Mouse (Mus musculus) right cerebral cortex, postnatal 4 days (tissue): ENCODE data around the gene Camkk1.

Experiments
- DNase-seq: peaks from one replicate; pipeline ENCODE4 v3.0.0-alpha.2; 2022

Camkk1 gene

DNA sequence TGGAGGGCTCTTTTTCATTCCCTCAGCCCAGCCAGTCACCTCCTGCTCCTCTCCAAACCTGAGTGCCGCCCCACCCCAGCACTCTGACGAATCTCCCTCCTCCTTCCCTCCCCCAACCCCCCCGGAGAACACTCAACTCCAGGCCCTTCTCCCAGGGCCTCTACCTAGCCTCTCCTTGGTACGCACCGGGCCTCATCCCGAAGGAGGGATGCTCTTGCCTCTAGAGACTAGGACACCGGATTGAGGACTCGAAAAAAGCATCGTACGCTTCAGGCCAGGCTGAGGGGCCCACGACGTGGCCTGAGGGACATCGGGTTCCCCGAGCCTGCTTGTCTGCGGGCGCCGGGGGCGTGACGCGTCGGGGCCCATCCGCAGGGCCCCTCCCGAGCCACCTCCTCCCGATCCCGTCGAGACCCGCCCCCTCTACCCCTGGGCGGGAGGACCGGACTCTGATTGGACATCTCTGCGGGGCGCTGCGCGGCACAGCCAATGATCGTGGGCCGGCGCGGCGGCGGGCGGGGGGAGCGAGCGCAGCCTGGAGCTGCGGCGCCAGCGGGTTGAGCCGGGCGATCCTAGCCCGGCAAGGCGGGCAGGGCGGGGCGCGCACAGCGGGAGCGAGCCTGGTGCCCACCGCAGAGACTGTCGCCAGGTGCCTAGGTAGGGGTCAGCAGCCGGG lies at the start of gene Camkk1:
Gene Camkk1, plus strand, starts transcription at position 538 of the 676 bp plus-strand sequence.
- peak; percentile 93 for DNase-seq

DNA sequence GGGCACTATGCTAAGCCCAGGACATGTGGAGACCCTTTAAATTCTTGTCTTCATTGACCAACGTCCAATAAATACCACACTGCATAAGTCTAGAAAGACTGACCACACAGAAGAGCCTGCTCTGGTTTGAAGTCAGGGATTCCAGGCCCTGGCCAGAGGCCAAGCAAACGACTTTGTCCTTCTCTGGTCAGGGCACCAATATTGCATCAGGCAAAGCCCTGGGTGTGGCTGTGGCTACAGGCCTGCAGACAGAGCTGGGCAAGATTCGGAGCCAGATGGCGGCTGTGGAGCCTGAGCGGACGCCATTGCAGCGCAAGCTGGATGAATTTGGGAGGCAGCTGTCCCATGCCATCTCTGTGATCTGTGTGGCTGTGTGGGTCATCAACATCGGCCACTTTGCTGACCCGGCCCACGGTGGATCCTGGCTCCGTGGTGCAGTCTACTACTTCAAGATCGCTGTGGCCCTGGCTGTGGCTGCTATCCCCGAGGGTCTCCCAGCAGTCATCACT lies 43.8 kb upstream of the Camkk1 start:
- DNase-seq = no peak

DNA sequence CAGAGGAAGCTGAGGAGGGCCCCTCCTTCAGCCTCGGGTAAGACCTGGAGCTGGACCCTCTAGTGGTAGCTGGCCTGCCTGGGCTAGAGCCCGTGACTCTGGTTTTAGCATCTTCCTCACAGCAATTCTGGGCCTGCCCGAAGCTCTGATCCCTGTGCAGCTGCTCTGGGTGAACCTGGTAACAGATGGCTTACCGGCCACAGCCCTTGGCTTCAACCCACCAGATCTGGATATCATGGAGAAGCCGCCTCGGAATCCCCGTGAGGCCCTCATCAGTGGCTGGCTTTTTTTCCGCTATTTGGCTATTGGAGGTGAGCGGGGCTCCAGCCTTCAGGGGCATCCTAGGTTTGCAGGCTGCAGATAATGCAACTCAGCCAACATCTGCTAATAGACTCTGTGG lies 36.3 kb upstream of the Camkk1 start:
- no peak for DNase-seq

DNA sequence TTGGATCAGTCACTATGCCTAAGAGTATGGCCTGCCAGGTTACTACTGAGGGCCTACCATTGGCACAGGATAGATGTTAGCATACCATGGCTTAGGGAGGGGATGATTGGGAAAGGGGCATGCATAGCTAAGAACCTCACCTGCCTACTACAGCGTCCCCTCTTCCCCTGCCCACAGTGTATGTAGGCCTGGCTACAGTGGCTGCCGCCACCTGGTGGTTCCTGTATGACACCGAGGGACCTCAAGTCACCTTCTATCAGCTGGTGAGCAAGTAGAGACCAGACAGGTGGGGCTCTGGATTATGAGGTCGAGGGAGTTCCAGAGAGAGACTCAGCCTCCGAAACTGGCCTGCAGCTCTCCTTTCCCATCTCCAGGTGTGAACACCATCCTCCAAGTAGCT lies 35.5 kb upstream of the Camkk1 start:
- DNase-seq = no peak

DNA sequence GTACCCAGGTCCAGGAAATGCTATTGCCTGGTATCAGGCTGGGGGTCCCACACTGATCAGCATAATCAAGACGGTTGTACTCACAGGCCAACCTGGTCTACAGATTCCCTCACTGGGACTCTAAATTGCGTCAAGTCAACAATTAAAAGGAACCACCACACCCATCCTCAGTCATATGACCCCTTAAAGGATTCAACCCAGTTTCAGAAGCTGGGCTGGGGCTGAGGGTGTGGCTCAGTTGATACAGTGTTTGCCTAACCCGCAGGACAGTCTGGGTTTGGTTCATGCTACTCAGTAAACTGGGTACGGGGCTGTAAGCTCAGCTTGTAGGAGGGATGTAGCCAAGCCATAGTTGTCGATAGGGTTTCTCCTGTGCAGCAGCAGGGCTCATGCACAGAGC lies 32.1 kb upstream of the Camkk1 start:
- no peak for DNase-seq

DNA sequence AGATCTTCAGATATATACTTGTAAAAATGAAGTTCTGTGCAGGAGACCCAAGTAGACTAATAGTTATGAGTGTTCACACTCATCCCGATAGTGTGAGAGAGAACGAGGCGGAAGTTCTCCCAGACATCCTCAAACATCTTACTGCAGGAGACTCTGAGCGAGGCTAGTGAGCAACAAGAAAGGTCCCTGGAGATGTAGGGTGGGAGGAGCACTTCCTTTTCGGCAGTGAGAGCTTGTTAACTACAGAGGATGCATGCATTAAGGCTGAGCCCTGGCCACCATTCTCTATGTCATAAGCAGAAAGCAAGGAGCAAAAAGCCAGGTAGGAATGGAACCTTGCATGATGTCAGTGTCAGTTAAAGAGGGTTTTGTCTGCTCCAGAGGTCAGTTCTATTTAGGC lies 31.6 kb upstream of the Camkk1 start:
- no peak for DNase-seq

DNA sequence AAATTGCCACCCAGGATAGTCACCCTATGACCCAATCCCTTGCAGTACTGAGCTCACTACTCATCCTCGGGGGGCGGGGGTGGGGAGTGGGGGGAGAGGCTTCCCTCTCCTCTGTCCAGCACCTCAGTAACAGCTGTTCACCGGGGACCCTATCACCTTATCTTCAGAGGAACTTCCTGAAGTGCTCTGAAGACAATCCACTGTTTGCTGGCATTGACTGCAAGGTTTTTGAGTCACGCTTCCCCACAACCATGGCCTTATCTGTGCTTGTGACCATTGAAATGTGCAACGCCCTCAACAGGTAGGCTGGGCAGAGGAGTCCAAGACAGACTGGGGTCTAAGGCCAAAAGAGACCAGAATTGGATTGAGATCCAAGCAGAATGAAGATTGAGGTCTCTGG lies 31.0 kb upstream of the Camkk1 start:
- no peak for DNase-seq

DNA sequence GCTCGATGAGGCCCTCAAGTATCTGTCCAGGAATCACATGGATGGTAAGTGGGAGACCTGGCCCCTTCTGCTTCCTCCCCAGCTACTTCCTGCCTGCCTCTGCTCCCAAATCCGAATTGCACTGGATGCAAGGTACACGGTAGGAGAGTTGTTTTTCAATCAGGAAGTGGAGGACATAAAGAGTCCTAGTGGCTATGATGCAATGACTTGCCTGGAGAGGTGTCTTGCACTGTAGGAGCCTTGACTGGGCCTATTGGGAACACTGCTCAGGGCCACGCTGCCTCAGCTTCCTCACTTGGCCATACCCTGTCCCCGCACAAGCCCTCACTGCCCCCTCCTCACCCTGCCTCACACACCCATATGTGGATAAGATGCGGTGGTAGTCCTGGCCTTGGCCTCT lies 29.8 kb upstream of the Camkk1 start:
- no peak for DNase-seq

DNA sequence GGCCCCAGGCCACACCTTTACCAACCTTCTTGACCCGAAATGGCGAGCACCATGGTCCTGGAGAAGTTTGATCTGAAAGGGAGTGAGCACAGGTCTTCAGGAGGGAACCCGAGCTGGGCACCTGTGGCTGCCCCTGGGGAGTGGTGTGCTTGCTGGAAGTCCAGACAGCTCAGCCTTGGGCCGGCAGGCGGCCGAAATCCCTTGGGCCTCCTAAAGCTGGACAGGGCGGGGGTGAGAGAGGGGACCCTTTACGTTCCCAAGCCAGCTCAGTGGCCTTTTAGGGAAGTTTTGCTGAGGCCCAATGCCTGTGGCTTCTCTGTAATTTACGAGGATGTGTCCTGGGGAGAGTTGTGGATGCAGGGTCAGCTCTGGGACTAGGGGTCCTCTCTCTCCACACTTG lies 28.1 kb upstream of the Camkk1 start:
- no peak for DNase-seq

DNA sequence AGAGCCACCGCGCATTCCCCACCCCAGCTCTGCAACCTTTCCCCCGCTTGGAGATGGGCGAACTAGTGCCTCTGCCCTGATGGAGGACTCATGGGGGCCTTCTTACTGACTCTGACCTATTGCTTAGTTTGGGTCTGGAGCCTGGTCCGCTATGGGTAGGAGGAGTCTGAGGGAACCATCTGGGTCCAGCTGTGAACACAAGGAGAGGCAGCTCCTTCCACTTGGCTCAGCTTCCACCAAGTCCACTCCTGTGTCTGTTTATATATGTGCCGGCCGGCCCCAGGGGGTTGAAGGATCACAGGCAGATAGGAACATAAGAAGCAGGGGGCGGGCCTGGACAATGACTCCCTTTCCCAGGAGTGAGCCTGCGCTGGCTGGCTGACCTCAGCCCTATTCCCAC lies 26.8 kb upstream of the Camkk1 start:
- DNase-seq = no peak

DNA sequence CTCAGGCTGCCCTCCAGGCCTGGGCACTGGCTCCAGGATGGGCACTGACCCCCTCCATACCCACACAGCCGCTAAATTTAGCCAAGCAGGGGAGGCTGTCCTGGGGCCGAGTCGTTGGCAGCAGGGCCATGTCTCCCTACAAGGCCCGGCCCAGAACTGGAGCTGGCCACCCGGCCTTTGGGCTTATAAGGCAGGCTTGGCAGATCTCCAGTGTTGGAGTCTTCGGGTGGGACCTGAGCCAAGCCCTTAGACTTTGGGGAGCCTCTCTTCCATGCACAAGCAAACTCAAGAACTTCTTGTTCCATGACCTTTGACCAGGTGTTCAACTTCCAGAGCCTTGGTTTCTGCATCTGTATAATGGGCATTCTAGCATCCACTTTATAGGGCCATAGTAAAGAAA lies 22.5 kb upstream of the Camkk1 start:
- DNase-seq = no peak

DNA sequence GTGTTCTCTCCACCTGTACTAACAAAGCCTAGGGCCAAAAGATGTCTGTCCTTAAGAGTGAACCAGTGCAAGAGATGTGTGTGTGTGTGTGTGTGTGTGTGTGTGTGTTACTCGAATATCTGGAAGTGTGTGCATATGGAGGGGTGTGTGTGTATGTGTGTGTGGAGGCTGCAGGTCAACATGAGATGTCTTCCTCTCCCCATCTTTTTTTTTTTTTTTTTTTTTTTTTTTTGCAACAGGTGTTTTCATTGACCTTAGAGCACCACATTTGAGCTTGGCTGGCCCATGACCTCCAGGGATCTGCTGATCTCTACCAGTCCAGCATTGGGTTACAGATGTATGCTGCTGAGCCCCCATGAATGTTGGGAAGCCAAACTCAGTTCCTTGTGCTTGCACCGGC lies 22.0 kb upstream of the Camkk1 start:
- no peak for DNase-seq

DNA sequence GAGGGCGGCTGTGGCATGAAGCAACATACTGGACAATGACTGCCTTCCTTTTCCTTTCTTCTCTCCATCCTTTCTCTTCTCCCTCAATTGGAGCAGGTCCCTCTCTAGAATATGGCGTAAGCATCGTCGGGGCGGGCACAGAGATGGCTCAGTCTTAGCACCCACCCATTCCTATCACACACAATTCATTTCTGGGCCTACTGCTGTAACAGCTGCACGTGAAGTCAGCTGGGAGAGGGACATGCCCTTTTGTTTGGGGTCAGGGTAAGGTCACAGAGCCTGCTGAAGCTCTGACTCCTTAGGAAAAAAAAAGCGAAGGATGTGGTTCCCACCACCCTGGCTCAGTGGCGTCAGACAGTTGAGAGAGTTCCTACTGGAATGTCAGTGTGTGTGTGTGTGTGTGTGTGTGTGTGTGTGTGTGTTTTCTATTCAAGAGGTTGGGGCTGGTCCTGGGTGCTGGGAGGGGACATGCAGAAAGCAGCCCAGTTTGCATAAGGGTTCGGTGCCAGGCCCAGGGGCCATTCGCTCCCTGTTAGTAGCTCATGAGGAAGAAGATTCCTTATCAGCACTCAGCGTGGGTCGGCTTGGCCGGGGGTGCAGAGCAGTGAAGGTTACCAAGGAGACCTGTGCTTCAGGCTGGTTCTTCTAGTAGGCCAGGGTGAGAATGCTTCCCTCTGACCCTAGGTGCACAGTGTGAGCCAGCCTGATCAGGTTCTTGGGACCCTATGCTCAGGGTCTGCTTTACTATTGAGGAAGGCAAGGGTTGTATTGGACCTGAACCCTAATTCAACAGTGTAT lies 21.1 kb upstream of the Camkk1 start:
- no peak for DNase-seq

DNA sequence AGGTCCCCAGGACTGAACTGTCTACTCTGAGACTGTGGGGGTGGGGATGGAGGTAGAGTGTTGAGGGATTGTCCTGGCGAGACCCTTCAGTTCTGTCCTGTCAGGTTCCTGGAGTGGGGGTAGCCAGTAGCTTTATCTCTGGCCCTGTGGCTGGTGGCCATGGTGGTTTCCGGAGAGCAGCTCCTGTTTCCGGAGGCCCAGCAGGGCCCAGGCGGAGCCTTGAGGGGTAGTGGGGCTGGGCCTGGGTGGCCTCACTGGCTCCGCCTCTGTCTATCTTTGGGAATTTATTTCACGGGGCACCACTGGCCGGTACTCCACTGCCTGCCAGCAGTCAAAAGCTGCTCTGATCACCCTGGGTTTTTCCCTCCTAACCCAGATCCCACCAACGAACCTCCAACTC lies 20.0 kb upstream of the Camkk1 start, which contains the start of gene P2rx1:
Gene P2rx1, plus strand, starts transcription at position 333 of the 400 bp plus-strand sequence.
- DNase-seq = no peak

DNA sequence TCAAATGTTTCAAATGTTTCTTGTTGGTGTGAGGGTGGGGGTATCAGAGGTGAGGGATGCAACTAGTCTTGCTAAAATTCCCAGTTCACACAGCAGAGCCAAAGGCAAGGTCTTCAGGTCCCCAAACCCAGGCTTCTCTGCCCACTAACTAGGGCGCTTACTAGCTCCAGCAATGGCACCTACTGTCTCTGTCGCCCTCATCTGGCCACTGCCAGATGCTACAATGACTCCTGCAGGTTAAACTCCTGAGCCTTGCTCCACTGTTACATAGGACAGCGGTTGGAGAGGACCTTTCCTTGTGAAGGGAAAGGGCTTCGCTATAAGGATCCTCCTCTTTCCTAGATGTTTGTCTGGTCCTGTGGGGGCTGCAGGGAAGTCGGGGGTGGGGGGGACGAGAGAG lies 17.8 kb upstream of the Camkk1 start:
- peak; percentile 46 for DNase-seq

DNA sequence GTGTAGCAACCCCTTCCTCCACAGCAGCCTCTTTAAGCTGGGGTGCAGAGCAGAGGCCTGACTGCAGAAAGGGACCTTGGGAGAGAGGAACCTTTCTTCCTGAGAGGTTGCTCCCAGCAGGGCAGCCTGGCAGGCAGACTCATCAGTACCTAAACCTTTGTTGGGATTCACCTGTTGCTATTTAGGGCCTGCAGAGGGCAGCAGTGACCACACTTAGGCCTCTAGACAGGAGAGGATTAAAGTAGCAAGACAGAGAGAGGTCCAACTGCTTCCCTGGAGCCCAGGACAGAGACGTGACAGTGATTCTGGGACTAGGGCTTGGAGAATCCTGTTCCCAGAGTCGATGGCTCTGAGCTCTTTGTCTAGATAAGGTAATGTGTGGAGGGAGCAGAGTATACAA lies 12.4 kb upstream of the Camkk1 start:
- no peak for DNase-seq

DNA sequence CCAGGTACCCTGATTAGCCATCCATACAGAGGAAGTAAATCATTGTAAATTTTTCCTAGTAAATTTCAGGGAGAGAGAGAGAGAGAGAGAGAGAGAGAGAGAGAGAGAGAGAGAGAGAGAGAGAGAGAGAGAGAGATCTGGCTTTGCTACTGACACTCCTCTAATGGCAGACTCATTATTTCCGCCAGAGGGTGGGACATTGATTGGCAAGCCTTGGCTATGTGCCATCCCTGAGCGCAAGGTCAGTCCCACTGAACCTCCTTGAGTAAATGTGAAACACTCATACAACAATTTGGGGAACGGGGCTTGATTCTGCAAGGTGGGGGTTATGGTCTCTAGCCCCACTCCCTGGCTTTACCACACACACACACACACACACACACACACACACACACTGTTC lies 11.7 kb upstream of the Camkk1 start:
- no peak for DNase-seq

DNA sequence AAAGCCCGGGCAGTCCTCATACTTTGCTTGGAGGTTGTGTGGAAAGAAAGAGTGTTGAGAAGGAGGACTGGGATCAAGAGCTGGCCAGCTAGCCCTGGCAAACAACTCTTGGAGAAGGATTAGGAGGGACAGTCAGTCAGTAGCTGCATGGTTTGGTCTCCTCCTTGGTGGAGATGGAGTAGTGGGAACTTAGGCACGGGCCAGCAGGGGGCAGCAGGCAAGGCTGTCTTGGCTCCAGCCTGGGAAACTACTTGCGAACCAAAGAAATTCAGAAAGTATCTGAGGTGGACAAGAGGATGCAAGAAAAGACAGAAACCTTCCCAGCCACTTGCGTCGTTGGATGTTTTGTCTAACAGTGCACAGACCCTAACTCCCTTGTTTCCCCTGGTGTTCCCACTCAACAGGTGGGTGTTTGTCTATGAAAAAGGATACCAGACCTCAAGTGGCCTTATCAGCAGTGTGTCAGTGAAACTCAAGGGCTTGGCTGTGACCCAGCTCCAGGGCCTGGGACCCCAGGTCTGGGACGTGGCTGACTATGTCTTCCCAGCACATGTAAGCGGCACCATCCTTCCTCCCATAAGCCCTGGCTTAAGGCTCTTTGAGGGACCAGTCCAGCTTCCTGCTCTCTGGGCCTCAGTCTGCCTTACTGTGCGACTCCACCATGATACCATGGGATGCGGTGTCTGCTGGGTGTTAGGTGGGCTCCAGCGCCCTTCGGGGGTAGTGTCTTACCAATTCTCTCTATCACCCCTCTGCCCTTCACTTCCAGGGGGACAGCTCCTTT lies 10.9 kb upstream of the Camkk1 start:
- peak; percentile 63 for DNase-seq

DNA sequence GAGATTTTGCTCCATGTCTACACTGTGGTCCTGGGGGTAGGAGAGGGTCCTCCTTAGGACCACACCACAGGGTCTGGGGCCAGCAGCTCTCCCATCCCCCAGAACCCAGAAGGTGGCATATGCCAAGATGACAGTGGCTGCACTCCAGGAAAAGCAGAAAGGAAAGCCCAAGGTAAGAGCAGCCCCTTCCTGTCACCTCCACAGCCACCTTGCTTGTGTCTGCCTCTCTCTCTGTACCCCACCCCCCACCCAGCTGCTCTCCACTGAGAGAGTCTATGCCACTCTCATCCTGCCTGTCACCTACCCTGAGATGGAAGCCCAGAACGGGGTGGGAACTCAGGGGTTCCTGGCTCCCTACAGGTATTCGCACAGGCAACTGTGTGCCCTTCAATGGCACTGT lies 10.0 kb upstream of the Camkk1 start:
- no peak for DNase-seq

DNA sequence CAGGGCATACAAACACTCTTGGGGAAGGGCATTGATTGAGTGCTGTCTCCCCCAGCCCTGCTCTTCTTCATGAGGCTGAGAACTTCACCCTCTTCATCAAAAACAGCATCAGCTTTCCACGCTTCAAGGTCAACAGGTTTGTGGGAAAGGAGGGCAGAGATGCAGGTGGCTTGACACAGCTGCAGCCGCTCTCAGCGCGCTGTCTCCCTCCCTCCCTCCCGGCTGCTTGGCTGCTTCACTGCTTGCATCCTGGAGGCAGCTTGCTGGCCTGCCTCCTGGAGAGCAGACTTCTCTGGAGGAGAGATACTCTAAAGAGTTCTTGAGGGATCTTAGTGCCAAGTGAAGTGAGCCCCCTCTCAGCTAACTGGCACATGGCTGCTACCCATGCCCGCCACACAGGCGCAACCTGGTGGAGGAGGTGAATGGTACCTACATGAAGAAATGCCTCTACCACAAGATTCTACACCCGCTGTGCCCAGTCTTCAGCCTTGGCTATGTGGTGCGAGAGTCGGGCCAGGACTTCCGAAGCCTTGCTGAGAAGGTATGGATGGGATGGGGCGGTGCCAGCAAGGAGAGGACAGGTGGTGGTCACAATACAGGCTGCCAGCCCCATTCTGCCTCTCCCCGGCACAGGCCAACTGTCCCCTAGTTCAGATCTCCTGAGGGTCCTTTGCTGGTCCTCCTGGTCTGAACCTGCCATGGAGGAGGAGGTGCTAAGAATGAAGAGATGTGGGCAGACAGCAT lies 9.1 kb upstream of the Camkk1 start:
- DNase-seq = no peak

DNA sequence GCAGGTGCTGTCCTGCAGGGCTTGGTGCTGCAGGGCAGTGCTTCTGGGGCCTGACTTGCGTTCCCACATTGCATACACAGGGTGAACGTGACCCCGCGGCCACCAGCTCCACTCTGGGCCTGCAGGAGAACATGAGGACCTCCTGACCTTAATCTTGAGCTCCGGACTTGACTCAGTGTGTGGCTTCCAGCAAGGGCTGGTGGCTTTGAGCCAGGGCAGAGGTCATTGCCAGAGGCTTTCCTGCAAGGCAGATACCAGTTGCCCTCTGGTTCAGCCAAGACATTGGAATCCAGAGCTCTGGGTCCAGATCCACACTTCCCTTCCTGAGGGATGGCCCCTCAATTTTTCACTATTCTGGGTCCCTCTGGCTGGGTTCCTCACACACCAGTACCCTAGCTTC lies 4.8 kb upstream of the Camkk1 start:
- DNase-seq = no peak

DNA sequence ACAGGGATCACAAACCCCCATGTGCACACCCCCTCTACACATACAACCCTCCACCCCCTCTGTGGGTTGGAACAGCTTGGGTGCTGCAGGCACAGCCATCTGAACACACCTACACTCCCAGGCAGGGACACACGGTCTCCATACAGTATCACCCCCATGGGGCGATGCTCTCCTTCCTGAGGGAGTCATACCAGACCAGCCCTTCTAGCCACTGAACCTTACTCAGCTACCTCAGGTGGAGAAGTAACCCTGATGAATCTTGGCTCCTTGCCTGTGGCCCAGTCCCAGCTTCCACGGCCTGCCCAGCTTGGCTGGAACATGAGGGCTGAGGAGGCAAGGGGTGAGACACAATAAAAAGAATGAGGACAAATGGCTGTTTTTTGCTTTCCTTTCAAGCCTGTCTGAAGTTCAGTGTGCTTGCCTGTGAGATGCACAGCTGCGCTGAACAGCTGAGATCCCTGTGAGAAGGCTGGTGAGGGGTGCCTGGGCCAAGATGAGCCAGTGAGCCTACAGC lies 3.9 kb upstream of the Camkk1 start:
- no peak for DNase-seq
